Mouse (Mus musculus): ENCODE data around the gene Rgl1. TPM values are rescaled to one million over a fixed set of nuclear protein-coding genes. Genes with fewer than 3 reads are reported as not detected.

Gene Rgl1
- polyA plus RNA-seq, 1 experiment from 2014 or later: 18.2 TPM

GRCm38 (mm10) chr1:152739374-152739773 is 26.8 kb downstream of the Rgl1 start:
- no peaks in the 10 kb centered on the region for H3K36me3 ChIP-seq
- no peak overlapping the region for H3K27ac ChIP-seq (replicated peaks)
- no peaks in the 10 kb centered on the region for H3K4me1 ChIP-seq
- H3K9me3 ChIP-seq: no peaks in the 10 kb centered on the region
- no peak overlapping the region for H3K9ac ChIP-seq (replicated peaks)
- 88% methylated on average over 11 of the region's 11 CpGs for WGBS
- no peaks in the 10 kb centered on the region for H3K27me3 ChIP-seq
- no peak for ATAC-seq (ENCODE audit: low FRiP score, low read depth)
- H3K4me3 ChIP-seq: no peak overlapping the region
- H3K4me2 ChIP-seq (replicated peaks): no peak overlapping the region

GRCm38 (mm10) chr1:152738793-152739192 is 27.4 kb downstream of the Rgl1 start:
- H3K27ac ChIP-seq (replicated peaks): no peak overlapping the region
- no peak for ATAC-seq (ENCODE audit: low FRiP score, low read depth)
- H3K4me3 ChIP-seq: no peak overlapping the region
- H3K36me3 ChIP-seq: no peaks in the 10 kb centered on the region
- H3K27me3 ChIP-seq: no peaks in the 10 kb centered on the region
- H3K4me1 ChIP-seq: no peaks in the 10 kb centered on the region
- WGBS: 91% methylated on average over 9 of the region's 9 CpGs
- H3K4me2 ChIP-seq (replicated peaks): no peak overlapping the region
- no peak overlapping the region for H3K9ac ChIP-seq (replicated peaks)
- H3K9me3 ChIP-seq: no peaks in the 10 kb centered on the region

GRCm38 (mm10) chr1:152727604-152728236 is 38.4 kb downstream of the Rgl1 start:
- ATAC-seq (ENCODE audit: low FRiP score, low read depth): no peak
- H3K36me3 ChIP-seq: no peaks in the 10 kb centered on the region

GRCm38 (mm10) chr1:152726095-152726494 is 40.1 kb downstream of the Rgl1 start:
- Histone ChIP-seq H3K27me3 (no peaks in the 10 kb centered on the region), H3K27ac (replicated peaks) (no peak overlapping the region), H3K4me1 (no peaks in the 10 kb centered on the region), H3K9me3 (no peaks in the 10 kb centered on the region), H3K36me3 (no peaks in the 10 kb centered on the region), H3K4me2 (replicated peaks) (no peak overlapping the region), H3K9ac (replicated peaks) (no peak overlapping the region), H3K4me3 (no peak overlapping the region)
- 87% methylated on average over 3 of the region's 3 CpGs for WGBS
- ATAC-seq (ENCODE audit: low FRiP score, low read depth): no peak

More at GRCm38 (mm10) chr1:152727604-152728236, 38.4 kb downstream of the Rgl1 start:
- no peak overlapping the region for H3K27ac ChIP-seq (replicated peaks)
- H3K9me3 ChIP-seq: no peaks in the 10 kb centered on the region
- H3K4me3 ChIP-seq: no peak overlapping the region
- H3K27me3 ChIP-seq: no peaks in the 10 kb centered on the region
- no peak overlapping the region for H3K9ac ChIP-seq (replicated peaks)
- no peaks in the 10 kb centered on the region for H3K4me1 ChIP-seq
- H3K4me2 ChIP-seq (replicated peaks): no peak overlapping the region
- WGBS: 76% methylated on average over 4 of the region's 5 CpGs

GRCm38 (mm10) chr1:152724286-152724685 is 41.9 kb downstream of the Rgl1 start:
- Histone ChIP-seq H3K4me2 (replicated peaks) (no peak overlapping the region), H3K36me3 (no peaks in the 10 kb centered on the region), H3K9me3 (no peaks in the 10 kb centered on the region), H3K27me3 (no peaks in the 10 kb centered on the region), H3K9ac (replicated peaks) (no peak overlapping the region), H3K27ac (replicated peaks) (no peak overlapping the region), H3K4me1 (no peaks in the 10 kb centered on the region), H3K4me3 (no peak overlapping the region)
- ATAC-seq (ENCODE audit: low FRiP score, low read depth): no peak

- Histone ChIP-seq H3K4me1 (no peaks in the 10 kb centered on the region), H3K27ac (replicated peaks) (no peak overlapping the region), H3K4me2 (replicated peaks) (no peak overlapping the region), H3K36me3 (no peaks in the 10 kb centered on the region), H3K4me3 (no peak overlapping the region), H3K27me3 (no peaks in the 10 kb centered on the region), H3K9me3 (no peaks in the 10 kb centered on the region), H3K9ac (replicated peaks) (no peak overlapping the region)
- WGBS: 89% methylated on average over 11 of the region's 11 CpGs
- ATAC-seq (ENCODE audit: low FRiP score, low read depth): no peak
Observed at GRCm38 (mm10) chr1:152721535-152722198, 44.5 kb downstream of the Rgl1 start.

- Histone ChIP-seq H3K4me3 (no peak overlapping the region), H3K4me1 (no peaks in the 10 kb centered on the region), H3K9me3 (no peaks in the 10 kb centered on the region), H3K36me3 (no peaks in the 10 kb centered on the region), H3K9ac (replicated peaks) (no peak overlapping the region), H3K27me3 (no peaks in the 10 kb centered on the region), H3K4me2 (replicated peaks) (no peak overlapping the region), H3K27ac (replicated peaks) (no peak overlapping the region)
- ATAC-seq (ENCODE audit: low FRiP score, low read depth): no peak
- 90% methylated on average over 4 of the region's 4 CpGs for WGBS
Observed at GRCm38 (mm10) chr1:152720969-152721368, 45.2 kb downstream of the Rgl1 start.

GRCm38 (mm10) chr1:152718200-152718599 is 48.0 kb downstream of the Rgl1 start:
- no peak overlapping the region for H3K27ac ChIP-seq (replicated peaks)
- ATAC-seq (ENCODE audit: low FRiP score, low read depth): no peak
- 62% methylated on average over 6 of the region's 6 CpGs for WGBS
- H3K36me3 ChIP-seq: no peaks in the 10 kb centered on the region
- no peak overlapping the region for H3K4me3 ChIP-seq
- no peaks in the 10 kb centered on the region for H3K4me1 ChIP-seq
- H3K27me3 ChIP-seq: no peaks in the 10 kb centered on the region
- H3K9me3 ChIP-seq: no peaks in the 10 kb centered on the region
- no peak overlapping the region for H3K9ac ChIP-seq (replicated peaks)
- H3K4me2 ChIP-seq (replicated peaks): no peak overlapping the region

- Histone ChIP-seq H3K27ac (replicated peaks) (no peak overlapping the region), H3K4me3 (no peak overlapping the region), H3K27me3 (no peaks in the 10 kb centered on the region), H3K4me1 (no peaks in the 10 kb centered on the region), H3K36me3 (no peaks in the 10 kb centered on the region), H3K4me2 (replicated peaks) (no peak overlapping the region), H3K9me3 (no peaks in the 10 kb centered on the region), H3K9ac (replicated peaks) (no peak overlapping the region)
- WGBS: 100% methylated on average over 1 of the region's 1 CpGs
- ATAC-seq (ENCODE audit: low FRiP score, low read depth): no peak
Observed at GRCm38 (mm10) chr1:152717329-152717728, 48.8 kb downstream of the Rgl1 start.

GRCm38 (mm10) chr1:152714405-152714804 is 51.7 kb downstream of the Rgl1 start:
- no peak overlapping the region for H3K4me2 ChIP-seq (replicated peaks)
- no peak overlapping the region for H3K27ac ChIP-seq (replicated peaks)
- no peak overlapping the region for H3K9ac ChIP-seq (replicated peaks)
- no peaks in the 10 kb centered on the region for H3K36me3 ChIP-seq
- 87% methylated on average over 3 of the region's 3 CpGs for WGBS
- no peaks in the 10 kb centered on the region for H3K27me3 ChIP-seq
- H3K4me3 ChIP-seq: no peak overlapping the region
- H3K4me1 ChIP-seq: no peaks in the 10 kb centered on the region
- no peaks in the 10 kb centered on the region for H3K9me3 ChIP-seq
- no peak for ATAC-seq (ENCODE audit: low FRiP score, low read depth)

- WGBS: 85% methylated on average over 4 of the region's 4 CpGs
- Histone ChIP-seq H3K27ac (replicated peaks) (no peak overlapping the region), H3K4me2 (replicated peaks) (no peak overlapping the region), H3K4me1 (no peaks in the 10 kb centered on the region), H3K9ac (replicated peaks) (no peak overlapping the region), H3K9me3 (no peaks in the 10 kb centered on the region), H3K4me3 (no peak overlapping the region), H3K36me3 (no peaks in the 10 kb centered on the region), H3K27me3 (no peaks in the 10 kb centered on the region)
- ATAC-seq (ENCODE audit: low FRiP score, low read depth): no peak
Observed at GRCm38 (mm10) chr1:152713924-152714323, 52.2 kb downstream of the Rgl1 start.

GRCm38 (mm10) chr1:152711037-152711436 is 55.1 kb downstream of the Rgl1 start:
- Histone ChIP-seq H3K27ac (replicated peaks) (no peak overlapping the region), H3K4me3 (no peak overlapping the region), H3K36me3 (no peaks in the 10 kb centered on the region), H3K9ac (replicated peaks) (no peak overlapping the region), H3K4me2 (replicated peaks) (no peak overlapping the region), H3K27me3 (no peaks in the 10 kb centered on the region), H3K4me1 (no peaks in the 10 kb centered on the region), H3K9me3 (no peaks in the 10 kb centered on the region)
- ATAC-seq (ENCODE audit: low FRiP score, low read depth): no peak
- WGBS: 93% methylated on average over 4 of the region's 4 CpGs

- no peaks in the 10 kb centered on the region for H3K36me3 ChIP-seq
- no peak for ATAC-seq (ENCODE audit: low FRiP score, low read depth)
- H3K4me2 ChIP-seq (replicated peaks): no peak overlapping the region
- peaks cover 4% of the 10 kb centered on the region for H3K4me1 ChIP-seq
- 94% methylated on average over 2 of the region's 2 CpGs for WGBS
- H3K4me3 ChIP-seq: no peak overlapping the region
- H3K9ac ChIP-seq (replicated peaks): no peak overlapping the region
- no peaks in the 10 kb centered on the region for H3K27me3 ChIP-seq
- no peaks in the 10 kb centered on the region for H3K9me3 ChIP-seq
- no peak overlapping the region for H3K27ac ChIP-seq (replicated peaks)
Observed at GRCm38 (mm10) chr1:152707560-152707959, 58.6 kb downstream of the Rgl1 start.
